Mouse (Mus musculus) kidney, adult 8-10 months (tissue): ENCODE data around the gene Grm8.

Experiments used
- DNase-seq, 2 experiments: peaks; one replicate each; pipeline ENCODE4 v3.0.0; 2022

Grm8 gene

GRCm38 (mm10) chr6:28135001-28135401, at the start of gene Grm8:
Gene Grm8 (minus strand): TSS chr6:28135178.
- DNase-seq: no peak

GRCm38 (mm10) chr6:28169851-28170539, 35.0 kb upstream of the Grm8 start:
- peak in 1 of 2 experiments; percentile 2 for DNase-seq

GRCm38 (mm10) chr6:28160399-28160798, 25.4 kb upstream of the Grm8 start:
- no peak for DNase-seq

- no peak for DNase-seq
These were observed 11.5 kb upstream of the Grm8 start for GRCm38 (mm10) chr6:28146445-28146844.

GRCm38 (mm10) chr6:28142332-28142731, 7.4 kb upstream of the Grm8 start:
- DNase-seq: no peak

GRCm38 (mm10) chr6:28135411-28136233, 644 bp upstream of the Grm8 start:
- peak; percentile 52 to 78 for DNase-seq

- DNase-seq: no peak
These were observed 652 bp downstream of the Grm8 start for GRCm38 (mm10) chr6:28134251-28134801.

GRCm38 (mm10) chr6:28133206-28134063, 1.5 kb downstream of the Grm8 start:
- no peak for DNase-seq

GRCm38 (mm10) chr6:28132056-28132455, 2.9 kb downstream of the Grm8 start:
- DNase-seq: no peak

- no peak for DNase-seq
These were observed 6.1 kb downstream of the Grm8 start for GRCm38 (mm10) chr6:28128871-28129270.

- no peak for DNase-seq
These were observed 19.5 kb downstream of the Grm8 start for GRCm38 (mm10) chr6:28115519-28115918.

- no peak for DNase-seq
These were observed 20.1 kb downstream of the Grm8 start for GRCm38 (mm10) chr6:28114916-28115315.

- DNase-seq: no peak
These were observed 23.4 kb downstream of the Grm8 start for GRCm38 (mm10) chr6:28111551-28111950.

GRCm38 (mm10) chr6:28102608-28103316, 32.2 kb downstream of the Grm8 start:
- DNase-seq: no peak

GRCm38 (mm10) chr6:28100001-28100400, 35.0 kb downstream of the Grm8 start:
- DNase-seq: no peak

GRCm38 (mm10) chr6:28092511-28092910, 42.5 kb downstream of the Grm8 start:
- DNase-seq: no peak

- no peak for DNase-seq
These were observed 43.1 kb downstream of the Grm8 start for GRCm38 (mm10) chr6:28091836-28092235.

- no peak for DNase-seq
These were observed 44.0 kb downstream of the Grm8 start for GRCm38 (mm10) chr6:28090981-28091380.

GRCm38 (mm10) chr6:28075534-28075933, 59.4 kb downstream of the Grm8 start:
- DNase-seq: no peak

GRCm38 (mm10) chr6:28074470-28074869, 60.5 kb downstream of the Grm8 start:
- no peak for DNase-seq

GRCm38 (mm10) chr6:28051966-28052365, 83.0 kb downstream of the Grm8 start:
- no peak for DNase-seq

GRCm38 (mm10) chr6:28042339-28042738, 92.6 kb downstream of the Grm8 start:
- DNase-seq: no peak
